Mouse (Mus musculus) cortical plate, adult 2 months (tissue): ENCODE data around the gene Cotl1.

Source experiments
- CTCF ChIP-seq: fragments of 200-500 bp; IDR thresholded peaks from 2 replicates; pipeline ENCODE4 v1.5.1; 2011; ENCODE audit warnings: mild to moderate bottlenecking, control low read depth, low read length; ENCODE audit not compliant: insufficient read depth; ENCODE audit errors: extremely low read depth
- POLR2A ChIP-seq: fragments of 200-500 bp; IDR thresholded peaks from 2 replicates; pipeline ENCODE4 v1.6.1; 2011; ENCODE audit warnings: mild to moderate bottlenecking, low read length, control low read depth; ENCODE audit not compliant: insufficient read depth; ENCODE audit errors: extremely low read depth

- TF ChIP-seq CTCF = no peak
- no peak for TF ChIP-seq POLR2A
Observed at GRCm38 (mm10) chr8:119765311-119765710, 75.0 kb downstream of the Cotl1 start.
